Mouse (Mus musculus) forebrain, embryonic 11.5 days (tissue): Measurements from ENCODE around the gene Fam241a. TPM values are rescaled to one million over a fixed set of nuclear protein-coding genes. Genes with fewer than 3 reads are reported as not detected.

Experiments used
- ATAC-seq: fragments of 200-750 bp; cut with Nextera tagmentation; replicated peaks from 2 replicates; pipeline ENCODE4 v1.8.0; 2017; ENCODE audit warnings: moderate TSS enrichment; ENCODE audit not compliant: low FRiP score
- DNase-seq: peaks from one replicate; pipeline ENCODE4 v3.0.0-alpha.2; 2017; ENCODE audit warnings: low spot score
- H3K27ac ChIP-seq: fragments of 300-500 bp; sonication (generic); 2 replicates; pipeline ENCODE4 v1.5.1; 2014; ENCODE audit warnings: low read depth, low read length
- H3K27me3 ChIP-seq: fragments of 300-500 bp; sonication (generic); 2 replicates; pipeline ENCODE4 v1.6.1; 2014; ENCODE audit warnings: mild to moderate bottlenecking, low read length, mixed read lengths; ENCODE audit not compliant: control insufficient read depth, insufficient read depth
- H3K36me3 ChIP-seq: fragments of 300-500 bp; sonication (generic); 2 replicates; pipeline ENCODE4 v1.6.1; 2014; ENCODE audit warnings: mild to moderate bottlenecking, low read length, moderate library complexity, mixed read lengths; ENCODE audit not compliant: control insufficient read depth, insufficient read depth
- H3K4me1 ChIP-seq: fragments of 300-500 bp; sonication (generic); replicated peaks from 2 replicates; pipeline ENCODE4 v1.6.1; 2014; ENCODE audit warnings: low read length, mixed read lengths; ENCODE audit not compliant: control insufficient read depth, insufficient read depth
- H3K4me2 ChIP-seq: fragments of 300-500 bp; sonication (generic); 2 replicates; pipeline ENCODE4 v1.6.1; 2014; ENCODE audit warnings: low read depth, mild to moderate bottlenecking, low read length, moderate library complexity, mixed read lengths; ENCODE audit not compliant: severe bottlenecking
- H3K4me3 ChIP-seq: fragments of 300-500 bp; sonication (generic); 2 replicates; pipeline ENCODE4 v1.5.1; 2014; ENCODE audit warnings: low read depth, low read length
- H3K9ac ChIP-seq: fragments of 300-500 bp; sonication (generic); 2 replicates; pipeline ENCODE4 v1.6.1; 2014; ENCODE audit warnings: low read length
- H3K9me3 ChIP-seq: fragments of 300-500 bp; sonication (generic); 2 replicates; pipeline ENCODE4 v1.6.1; 2016; ENCODE audit warnings: low read length, mixed read lengths; ENCODE audit not compliant: control insufficient read depth
- WGBS: fragments of 180-500 bp; shearing (Covaris S2); extraction: QIAGEN DNeasy Blood & Tissue Kit; methylation state at CpG from one replicate; pipeline ENCODE4 v1.1.7; 2014; 5-methylcytosine and 5-hydroxymethylcytosine counted together
- polyA plus RNA-seq: library from polyadenylated mRNA; unstranded; fragments of >200 nt; fragmentation: Nextera tagmentation; extraction: Ambion mirVana; gene quantifications from 2 replicates; pipeline ENCODE4 v1.2.1, GENCODE M21; 2014

Fam241a gene
- polyA plus RNA-seq, 1 experiment from 2014 or later, result 4.6 TPM

GRCm38 (mm10) chr3:127849922-127850321 is 46.2 kb downstream of the Fam241a start:
- 82% methylated on average over 5 of the region's 5 CpGs for WGBS
- ATAC-seq (no peak), DNase-seq (no peak)
- Histone ChIP-seq H3K9ac (no peak overlapping the region), H3K27ac (no peak overlapping the region), H3K4me1 (no peaks in the 10 kb centered on the region; the same call in 1 of the 2 replicates), H3K36me3 (no peaks in the 10 kb centered on the region), H3K27me3 (no peaks in the 10 kb centered on the region), H3K4me2 (no peak overlapping the region), H3K9me3 (no peaks in the 10 kb centered on the region), H3K4me3 (no peak overlapping the region)

DNA sequence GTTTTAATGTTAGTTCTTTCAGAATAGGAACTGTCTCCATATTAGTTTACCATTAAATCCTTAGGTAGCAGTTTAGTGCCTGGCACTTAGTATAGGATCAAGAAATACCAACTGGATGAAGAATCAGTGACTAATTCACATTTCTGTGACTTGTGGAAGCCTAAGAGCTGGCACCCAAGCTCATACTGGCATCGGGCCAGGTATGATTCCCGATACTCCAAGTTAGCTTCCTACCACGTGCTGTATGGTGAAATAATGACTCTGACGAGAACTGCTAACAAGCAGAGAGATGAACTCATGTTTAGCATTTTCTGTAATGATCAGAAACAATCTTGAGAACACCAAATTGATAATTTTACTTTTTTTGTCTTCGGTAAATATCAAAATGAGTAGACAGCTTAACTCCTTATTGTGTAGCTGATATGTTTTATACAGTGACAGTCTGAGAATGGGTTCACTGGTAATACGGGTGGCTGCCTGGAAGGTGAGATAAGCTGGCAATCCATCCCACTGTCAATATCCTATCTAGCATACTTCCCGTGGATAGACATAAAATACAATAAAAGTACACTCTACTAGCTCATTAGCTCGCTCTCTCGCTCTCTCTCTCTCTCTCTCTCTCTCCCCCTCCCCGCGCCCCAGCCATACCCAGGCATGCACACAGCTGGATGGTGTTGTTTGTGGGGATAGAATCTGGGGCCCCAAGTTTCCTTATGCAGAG is 47.9 kb downstream of the Fam241a start:
- no peaks in the 10 kb centered on the region for H3K4me1 ChIP-seq
- DNase-seq (peak; percentile 34), ATAC-seq (no peak)
- no peaks in the 10 kb centered on the region for H3K27me3 ChIP-seq
- H3K27ac ChIP-seq, result no peak overlapping the region
- no peaks in the 10 kb centered on the region for H3K9me3 ChIP-seq
- H3K9ac ChIP-seq, result no peak overlapping the region
- WGBS, result 90% methylated on average over 11 of the region's 11 CpGs
- no peak overlapping the region for H3K4me2 ChIP-seq
- no peak overlapping the region for H3K4me3 ChIP-seq
- H3K36me3 ChIP-seq, result no peaks in the 10 kb centered on the region

- H3K9me3 ChIP-seq, result no peaks in the 10 kb centered on the region
- H3K27me3 ChIP-seq, result no peaks in the 10 kb centered on the region
- 82% methylated on average over 5 of the region's 5 CpGs for WGBS
- no peak for DNase-seq
- H3K4me3 ChIP-seq, result no peak overlapping the region
- H3K4me2 ChIP-seq, result no peak overlapping the region
- H3K9ac ChIP-seq, result no peak overlapping the region
- no peak overlapping the region for H3K27ac ChIP-seq
- H3K36me3 ChIP-seq, result no peaks in the 10 kb centered on the region
- no peak for ATAC-seq
- H3K4me1 ChIP-seq, result no peaks in the 10 kb centered on the region
Measured at GRCm38 (mm10) chr3:127843941-127844327, 52.2 kb downstream of the Fam241a start.

- no peak overlapping the region for H3K4me3 ChIP-seq
- ATAC-seq, result no peak
- no peaks in the 10 kb centered on the region for H3K27me3 ChIP-seq
- H3K9me3 ChIP-seq, result no peaks in the 10 kb centered on the region
- 93% methylated on average over 2 of the region's 2 CpGs for WGBS
- H3K27ac ChIP-seq, result no peak overlapping the region
- no peak overlapping the region for H3K4me2 ChIP-seq
- DNase-seq, result no peak
- no peaks in the 10 kb centered on the region for H3K36me3 ChIP-seq
- no peaks in the 10 kb centered on the region for H3K4me1 ChIP-seq
- no peak overlapping the region for H3K9ac ChIP-seq
Measured at GRCm38 (mm10) chr3:127843324-127843940, 52.7 kb downstream of the Fam241a start.

- ATAC-seq (no peak), DNase-seq (no peak)
- 73% methylated on average over 8 of the region's 8 CpGs for WGBS
Measured at GRCm38 (mm10) chr3:127841926-127842325, 54.2 kb downstream of the Fam241a start.

DNA sequence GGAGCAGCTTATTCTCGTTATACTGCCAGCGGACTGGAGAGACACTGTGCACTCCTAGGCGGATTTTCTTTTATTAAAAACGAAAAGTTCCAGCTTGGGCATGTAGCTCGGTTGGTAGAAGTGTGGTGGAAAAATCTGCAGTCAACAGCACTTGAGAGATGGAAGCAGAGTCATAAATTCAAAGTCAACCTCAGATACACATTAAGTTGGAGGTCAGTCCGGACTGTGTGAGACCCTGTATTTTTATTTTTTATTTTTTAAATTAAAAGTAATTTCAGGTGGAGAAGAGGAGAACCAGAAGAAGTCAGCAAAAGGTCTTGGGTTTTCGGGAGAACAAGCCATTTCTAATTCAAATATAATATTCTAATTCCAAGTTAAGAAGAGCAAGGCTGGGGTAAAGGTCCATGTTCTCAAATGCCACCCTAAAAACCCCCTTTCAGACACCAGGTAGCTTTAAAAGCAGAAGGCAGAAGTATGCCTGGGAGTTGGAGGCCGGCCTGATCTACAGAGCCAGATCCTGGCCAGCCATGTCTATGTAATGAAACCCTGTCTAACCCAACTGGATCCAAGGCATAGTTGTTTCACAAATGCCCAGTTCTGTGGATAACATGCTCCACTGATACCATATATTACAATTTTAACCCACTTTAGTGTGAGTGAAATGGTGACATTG is 58.0 kb downstream of the Fam241a start:
- Histone ChIP-seq H3K36me3 (no peaks in the 10 kb centered on the region), H3K4me2 (peak overlapping the region; percentile 47), H3K4me3 (peak overlapping the region; percentile 91), H3K27me3 (no peaks in the 10 kb centered on the region), H3K4me1 (peaks cover 5% of the 10 kb centered on the region; the same call in 1 of the 2 replicates), H3K9ac (peak overlapping the region; percentile 89), H3K9me3 (no peaks in the 10 kb centered on the region), H3K27ac (peak overlapping the region; percentile 55)
- ATAC-seq, result peak; percentile 16
- 31% methylated on average over 8 of the region's 8 CpGs for WGBS
- DNase-seq, result no peak

More at GRCm38 (mm10) chr3:127841926-127842325, 54.2 kb downstream of the Fam241a start:
- Histone ChIP-seq H3K4me3 (no peak overlapping the region), H3K27ac (no peak overlapping the region), H3K9ac (no peak overlapping the region), H3K36me3 (no peaks in the 10 kb centered on the region), H3K4me1 (no peaks in the 10 kb centered on the region), H3K27me3 (no peaks in the 10 kb centered on the region), H3K4me2 (no peak overlapping the region), H3K9me3 (no peaks in the 10 kb centered on the region)

- Histone ChIP-seq H3K36me3 (no peaks in the 10 kb centered on the region), H3K9me3 (no peaks in the 10 kb centered on the region), H3K4me1 (peaks cover 5% of the 10 kb centered on the region; the same call in 1 of the 2 replicates), H3K27ac (peak within 1 kb of the TSS; percentile 74), H3K9ac (peak within 1 kb of the TSS; percentile 89), H3K4me3 (peak within 1 kb of the TSS; percentile 91), H3K4me2 (peak within 1 kb of the TSS; percentile 73), H3K27me3 (no peaks in the 10 kb centered on the region)
- DNase-seq (peak; percentile 98), ATAC-seq (peak; percentile 97)
- under 1% methylated on average over 81 of the region's 89 CpGs for WGBS
Measured at GRCm38 (mm10) chr3:127837154-127837865, 58.8 kb downstream of the Fam241a start, which contains the start of gene Ap1ar. TSS of gene Ap1ar (minus strand) at chr3:127837523.

DNA sequence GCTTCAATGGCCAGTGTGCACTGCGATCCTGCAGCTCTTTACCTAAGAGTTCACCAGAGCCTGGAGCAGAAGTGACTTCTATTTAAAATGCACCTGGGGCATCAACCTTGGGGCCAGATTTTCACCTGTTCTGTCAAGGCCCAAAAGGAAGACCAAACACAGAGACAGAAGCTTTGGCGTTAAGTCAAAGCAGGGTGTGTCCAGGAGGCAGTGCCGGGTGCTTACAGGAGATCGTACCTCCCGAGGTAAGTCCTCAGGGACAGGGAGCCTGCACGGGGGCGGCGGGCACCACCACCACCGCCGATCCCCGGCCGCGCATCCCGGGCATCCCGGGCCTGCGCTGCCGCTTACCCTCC is 59.3 kb downstream of the Fam241a start:
- Histone ChIP-seq H3K27ac (peak overlapping the region; percentile 74), H3K4me3 (peak overlapping the region; percentile 91), H3K4me1 (peaks cover 5% of the 10 kb centered on the region; the same call in 1 of the 2 replicates), H3K27me3 (no peaks in the 10 kb centered on the region), H3K9me3 (no peaks in the 10 kb centered on the region), H3K4me2 (peak overlapping the region; percentile 73), H3K9ac (peak overlapping the region; percentile 89), H3K36me3 (no peaks in the 10 kb centered on the region)
- 0% methylated on average over 17 of the region's 17 CpGs for WGBS
- ATAC-seq (no peak; the same call in 1 of the 2 replicates), DNase-seq (no peak)
